Mouse (Mus musculus) midbrain, postnatal 0 days (tissue): Measurements from ENCODE around the gene Wrap53. TPM values are rescaled to one million over a fixed set of nuclear protein-coding genes. Genes with fewer than 3 reads are reported as not detected.

Experiments
- ATAC-seq: fragments of 200-750 bp; cut with Nextera tagmentation; 2 replicates; pipeline ENCODE4 v1.8.0; 2017; ENCODE audit warnings: moderate number of reproducible peaks, mild to moderate bottlenecking, moderate TSS enrichment, moderate library complexity; ENCODE audit not compliant: low FRiP score
- DNase-seq: peaks from one replicate; pipeline ENCODE4 v3.0.0-alpha.2; 2015; ENCODE audit warnings: low spot score
- H3K27ac ChIP-seq: fragments of 300-500 bp; sonication (generic); 2 replicates; pipeline ENCODE4 v1.5.1; 2014; ENCODE audit warnings: low read depth, mild to moderate bottlenecking, low read length, mixed read lengths
- H3K27me3 ChIP-seq: fragments of 300-500 bp; sonication (generic); 2 replicates; pipeline ENCODE4 v1.6.1; 2014; ENCODE audit warnings: low read length, control low read depth, mixed read lengths; ENCODE audit not compliant: insufficient read depth
- H3K36me3 ChIP-seq: fragments of 300-500 bp; sonication (generic); 2 replicates; pipeline ENCODE4 v1.6.1; 2014; ENCODE audit warnings: low read length, control low read depth, mixed read lengths; ENCODE audit not compliant: insufficient read depth
- H3K4me1 ChIP-seq: fragments of 300-500 bp; sonication (generic); 2 replicates; pipeline ENCODE4 v1.6.1; 2014; ENCODE audit warnings: mild to moderate bottlenecking, control low read depth, antibody characterized with exemption, low read length, mixed read lengths; ENCODE audit not compliant: insufficient read depth
- H3K4me2 ChIP-seq: fragments of 300-500 bp; sonication (generic); 2 replicates; pipeline ENCODE4 v1.6.1; 2014; ENCODE audit warnings: low read depth, mild to moderate bottlenecking, low read length, mixed read lengths; ENCODE audit not compliant: poor library complexity, severe bottlenecking
- H3K4me3 ChIP-seq: fragments of 300-500 bp; sonication (generic); 2 replicates; pipeline ENCODE4 v1.5.1; 2014; ENCODE audit warnings: low read depth, mild to moderate bottlenecking, low read length, moderate library complexity
- H3K9ac ChIP-seq: fragments of 300-500 bp; sonication (generic); replicated peaks from 2 replicates; pipeline ENCODE4 v1.6.1; 2014; ENCODE audit warnings: mild to moderate bottlenecking, low read length, moderate library complexity, mixed read lengths; ENCODE audit not compliant: poor library complexity, severe bottlenecking
- H3K9me3 ChIP-seq: fragments of 300-500 bp; sonication (generic); 2 replicates; pipeline ENCODE4 v1.6.1; 2016; ENCODE audit warnings: low read length, control low read depth
- CTCF ChIP-seq: IDR thresholded peaks from 2 replicates; pipeline ENCODE4 v1.5.1; 2016; ENCODE audit warnings: antibody characterized with exemption, mild to moderate bottlenecking
- WGBS: fragments of 180-500 bp; shearing (Covaris S2); extraction: QIAGEN DNeasy Blood & Tissue Kit; methylation state at CpG from one replicate; pipeline ENCODE4 v1.1.7; 2014; 5-methylcytosine and 5-hydroxymethylcytosine counted together
- polyA plus RNA-seq: library from polyadenylated mRNA; unstranded; fragments of >200 nt; fragmentation: Nextera tagmentation; extraction: Ambion mirVana; gene quantifications from 2 replicates; pipeline ENCODE4 v1.2.1, GENCODE M21; 2015
- total RNA-seq: library from RNA; depleted of rRNA; stranded (reverse); fragments of >200 nt; gene quantifications from 2 replicates; pipeline ENCODE4 v1.2.3, GENCODE M21; 2014

Wrap53 gene
- total and polyA plus RNA-seq, 2 experiments from 2014 or later, result 14.2 to 15.7 TPM

GRCm38 (mm10) chr11:69526631-69527030 is 53.4 kb downstream of the Wrap53 start:
- ATAC-seq, result no peak
- Histone ChIP-seq H3K4me2 (peak overlapping the region; percentile 41; the same call in 1 of the 2 replicates), H3K27me3 (no peaks in the 10 kb centered on the region), H3K9me3 (no peaks in the 10 kb centered on the region), H3K27ac (peak overlapping the region; percentile 94), H3K4me3 (no peak overlapping the region), H3K4me1 (no peaks in the 10 kb centered on the region), H3K9ac (peak overlapping the region; percentile 40), H3K36me3 (0 out of 2 replicates have a peak, but pooled peaks cover 2% of the 10 kb centered on the region)
- TF ChIP-seq CTCF, result no peak
- 12% methylated on average over 4 of the region's 4 CpGs for WGBS
- DNase-seq, result no peak

- no peaks in the 10 kb centered on the region for H3K9me3 ChIP-seq
- no peak overlapping the region for H3K4me3 ChIP-seq
- no peaks in the 10 kb centered on the region for H3K27me3 ChIP-seq
- H3K27ac ChIP-seq, result no peak overlapping the region
- no peak for TF ChIP-seq CTCF
- WGBS, result 73% methylated on average over 9 of the region's 9 CpGs
- DNase-seq (no peak), ATAC-seq (no peak)
- H3K4me1 ChIP-seq, result no peaks in the 10 kb centered on the region
- no peak overlapping the region for H3K9ac ChIP-seq
- H3K4me2 ChIP-seq, result no peak overlapping the region
- H3K36me3 ChIP-seq, result peaks cover 2% of the 10 kb centered on the region; the same call in 1 of the 2 replicates
Measured at GRCm38 (mm10) chr11:69525661-69526060, 54.4 kb downstream of the Wrap53 start.

- Histone ChIP-seq H3K4me3 (no peak overlapping the region), H3K4me1 (no peaks in the 10 kb centered on the region), H3K27me3 (no peaks in the 10 kb centered on the region), H3K27ac (no peak overlapping the region), H3K4me2 (no peak overlapping the region), H3K9me3 (no peaks in the 10 kb centered on the region), H3K36me3 (peaks cover 2% of the 10 kb centered on the region; the same call in 1 of the 2 replicates), H3K9ac (no peak overlapping the region)
- 92% methylated on average over 4 of the region's 4 CpGs for WGBS
- DNase-seq, result no peak
- no peak for ATAC-seq
- TF ChIP-seq CTCF, result no peak
Measured at GRCm38 (mm10) chr11:69523651-69524050, 56.4 kb downstream of the Wrap53 start.

GRCm38 (mm10) chr11:69521526-69522149 is 58.4 kb downstream of the Wrap53 start:
- 88% methylated on average over 9 of the region's 9 CpGs for WGBS
- Histone ChIP-seq H3K4me2 (no peak overlapping the region), H3K4me1 (no peaks in the 10 kb centered on the region), H3K9ac (no peak overlapping the region), H3K27ac (no peak overlapping the region), H3K4me3 (no peak overlapping the region), H3K36me3 (peaks cover 2% of the 10 kb centered on the region; the same call in 1 of the 2 replicates), H3K27me3 (no peaks in the 10 kb centered on the region), H3K9me3 (no peaks in the 10 kb centered on the region)
- DNase-seq, result no peak
- ATAC-seq, result no peak
- no peak for TF ChIP-seq CTCF

- no peak overlapping the region for H3K9ac ChIP-seq
- no peaks in the 10 kb centered on the region for H3K9me3 ChIP-seq
- no peak overlapping the region for H3K4me2 ChIP-seq
- WGBS, result 64% methylated on average over 4 of the region's 4 CpGs
- no peaks in the 10 kb centered on the region for H3K4me1 ChIP-seq
- H3K36me3 ChIP-seq, result peaks cover 2% of the 10 kb centered on the region; the same call in 1 of the 2 replicates
- peak; percentile 14 for DNase-seq
- no peak overlapping the region for H3K27ac ChIP-seq
- no peak for TF ChIP-seq CTCF
- H3K4me3 ChIP-seq, result no peak overlapping the region
- no peaks in the 10 kb centered on the region for H3K27me3 ChIP-seq
- no peak for ATAC-seq
Measured at GRCm38 (mm10) chr11:69519976-69520375, 60.1 kb downstream of the Wrap53 start.

- no peak overlapping the region for H3K4me2 ChIP-seq
- no peak for TF ChIP-seq CTCF
- H3K36me3 ChIP-seq, result no peaks in the 10 kb centered on the region; the same call in 1 of the 2 replicates
- DNase-seq (no peak), ATAC-seq (no peak)
- H3K27me3 ChIP-seq, result no peaks in the 10 kb centered on the region
- no peaks in the 10 kb centered on the region for H3K9me3 ChIP-seq
- no peaks in the 10 kb centered on the region for H3K4me1 ChIP-seq
- no peak overlapping the region for H3K27ac ChIP-seq
- H3K4me3 ChIP-seq, result no peak overlapping the region
- 87% methylated on average over 3 of the region's 3 CpGs for WGBS
- H3K9ac ChIP-seq, result no peak overlapping the region
Measured at GRCm38 (mm10) chr11:69516661-69517060, 63.4 kb downstream of the Wrap53 start.
